Mouse (Mus musculus) duodenum, adult 2 months (tissue): ENCODE data around the gene Rhox3a2. TPM values are rescaled to one million over a fixed set of nuclear protein-coding genes. Genes with fewer than 3 reads are reported as not detected.

Experiments
- polyA plus RNA-seq: library from polyadenylated mRNA; depleted of rRNA; stranded (reverse); fragments of >200 nt; gene quantifications from 2 replicates; pipeline ENCODE4 v1.2.3, GENCODE M21; 2012; ENCODE audit warnings: low replicate concordance; rRNA removed

Rhox3a2 gene
- polyA plus RNA-seq: not detected in 2 replicates

GRCm38 (mm10) chrX:37379728-37380127, at the start of gene Rhox3a2:
Gene Rhox3a2 (plus strand): TSS chrX:37380028.

GRCm38 (mm10) chrX:37390548-37390947, 10.7 kb downstream of the Rhox3a2 start, which contains the start of gene Rhox4a2:
Gene Rhox4a2 (plus strand): TSS chrX:37390848.

GRCm38 (mm10) chrX:37411767-37412166, 31.9 kb downstream of the Rhox3a2 start, which contains the start of gene Rhox2b:
Gene Rhox2b (plus strand): TSS chrX:37412067.

GRCm38 (mm10) chrX:37432194-37432593, 52.4 kb downstream of the Rhox3a2 start, which contains the start of gene Rhox4b:
Gene Rhox4b (plus strand): TSS chrX:37432494.

Other genes starting within 250 kb of the Rhox3a2 start
- 0.06 TPM in 1 of 2 replicates, not detected in the other for gene Akap14, start 211.2 kb upstream of the Rhox3a2 start, polyA plus RNA-seq
- 71.2 and 175 TPM in 2 replicates for gene Ndufa1, start 188.9 kb upstream of the Rhox3a2 start, polyA plus RNA-seq
- 0.85 and 1.2 TPM in 2 replicates for gene Rnf113a1, start 188.8 kb upstream of the Rhox3a2 start, polyA plus RNA-seq
- not detected in 2 replicates for gene Gm9, start 169.0 kb upstream of the Rhox3a2 start, polyA plus RNA-seq
- not detected in 2 replicates for gene Rhox1, start 157.8 kb upstream of the Rhox3a2 start, polyA plus RNA-seq
- not detected in 2 replicates for gene Rhox2a, start 135.1 kb upstream of the Rhox3a2 start, polyA plus RNA-seq
- not detected in 2 replicates for gene Rhox3a, start 130.1 kb upstream of the Rhox3a2 start, polyA plus RNA-seq
- gene Rhox4a, start 114.7 kb upstream of the Rhox3a2 start, polyA plus RNA-seq: not detected in 2 replicates
- not detected in 2 replicates for gene Rhox4a2, start 10.8 kb downstream of the Rhox3a2 start, polyA plus RNA-seq
- gene Rhox2b, start 32.0 kb downstream of the Rhox3a2 start, polyA plus RNA-seq: not detected in 2 replicates
- gene Rhox4b, start 52.5 kb downstream of the Rhox3a2 start, polyA plus RNA-seq: not detected in 2 replicates
- not detected in 2 replicates for gene Rhox2c, start 73.7 kb downstream of the Rhox3a2 start, polyA plus RNA-seq
- not detected in 2 replicates for gene Rhox3c, start 78.6 kb downstream of the Rhox3a2 start, polyA plus RNA-seq
- gene Rhox4c, start 100.3 kb downstream of the Rhox3a2 start, polyA plus RNA-seq: not detected in 2 replicates
- not detected in 2 replicates for gene Rhox2d, start 113.4 kb downstream of the Rhox3a2 start, polyA plus RNA-seq
- not detected in 2 replicates for gene Rhox4d, start 134.3 kb downstream of the Rhox3a2 start, polyA plus RNA-seq
- not detected in 2 replicates for gene Rhox2e, start 150.4 kb downstream of the Rhox3a2 start, polyA plus RNA-seq
- gene Rhox3e, start 162.0 kb downstream of the Rhox3a2 start, polyA plus RNA-seq: not detected in 2 replicates
- gene Rhox4e, start 177.4 kb downstream of the Rhox3a2 start, polyA plus RNA-seq: not detected in 2 replicates
- gene Rhox2f, start 191.4 kb downstream of the Rhox3a2 start, polyA plus RNA-seq: not detected in 2 replicates
- not detected in 2 replicates for gene Rhox3f, start 201.0 kb downstream of the Rhox3a2 start, polyA plus RNA-seq
- not detected in 2 replicates for gene Rhox4f, start 227.7 kb downstream of the Rhox3a2 start, polyA plus RNA-seq
- not detected in 2 replicates for gene Rhox3g, start 248.6 kb downstream of the Rhox3a2 start, polyA plus RNA-seq